Mouse (Mus musculus) MEL (cell line): ENCODE data around the gene Samd14. TPM values are rescaled to one million over a fixed set of nuclear protein-coding genes. Genes with fewer than 3 reads are reported as not detected.

ENCODE experiments used
- DNase-seq: peaks from one replicate; pipeline ENCODE4 v3.0.0; 2011; ENCODE audit warnings: low read depth, low spot score
- H3K27ac ChIP-seq: 2 replicates; pipeline ENCODE4 v1.5.1; 2012; ENCODE audit warnings: low read depth, mild to moderate bottlenecking, control low read depth, low read length, moderate library complexity; ENCODE audit not compliant: control insufficient read depth
- H3K27me3 ChIP-seq, 2 experiments: fragments of 150-350 bp in 1 of 2; sonication (generic) in 1 of 2; 2 replicates each; pipeline ENCODE4 v1.6.1; 2012; ENCODE audit warnings: low read length in 2 of 2, mild to moderate bottlenecking in 2 of 2, improper control_type of control experiment in 1 of 2, moderate library complexity in 1 of 2; ENCODE audit not compliant: insufficient read depth in 2 of 2, control insufficient read depth in 1 of 2
- H3K36me3 ChIP-seq, 2 experiments: 2 replicates each; pipeline ENCODE4 v1.6.1; 2012 to 2014; ENCODE audit warnings: low read length in 2 of 2, improper control_type of control experiment in 1 of 2, inconsistent platforms in 1 of 2, mild to moderate bottlenecking in 1 of 2; ENCODE audit not compliant: insufficient read depth in 2 of 2, control insufficient read depth in 1 of 2
- H3K4me1 ChIP-seq, 2 experiments: fragments of 150-350 bp in 1 of 2; sonication (generic) in 1 of 2; 2 replicates each; pipeline ENCODE4 v1.6.1; 2012; ENCODE audit warnings: low read length in 2 of 2, improper control_type of control experiment in 1 of 2, mild to moderate bottlenecking in 1 of 2; ENCODE audit not compliant: insufficient read depth in 2 of 2, control insufficient read depth in 1 of 2
- H3K4me3 ChIP-seq, 2 experiments: fragments of 150-350 bp in 1 of 2; sonication (generic) in 1 of 2; 2 replicates each; pipeline ENCODE4 v1.5.1; 2012; ENCODE audit warnings: low read depth in 2 of 2, low read length in 2 of 2, mild to moderate bottlenecking in 2 of 2, moderate library complexity in 2 of 2, control low read depth in 1 of 2, improper control_type of control experiment in 1 of 2; ENCODE audit not compliant: control insufficient read depth in 1 of 2, insufficient read depth in 1 of 2
- H3K79me2 ChIP-seq: 2 replicates; pipeline ENCODE4 v1.6.1; 2012; ENCODE audit warnings: mild to moderate bottlenecking, low read length, moderate library complexity; ENCODE audit not compliant: control insufficient read depth, poor library complexity, insufficient read depth
- H3K9ac ChIP-seq: 2 replicates; pipeline ENCODE4 v1.6.1; 2012; ENCODE audit warnings: low read depth, mild to moderate bottlenecking, control low read depth, low read length, moderate library complexity; ENCODE audit not compliant: control insufficient read depth, poor library complexity, severe bottlenecking
- H3K9me3 ChIP-seq: fragments of 150-350 bp; sonication (generic); replicated peaks from 2 replicates; pipeline ENCODE4 v1.6.1; 2012; ENCODE audit warnings: mild to moderate bottlenecking, low read length, improper control_type of control experiment, moderate library complexity; ENCODE audit not compliant: insufficient read depth
- CTCF ChIP-seq, 3 experiments: IDR thresholded peaks in 2 of 3; conservative IDR thresholded peaks in 1 of 3; 2 replicates each; pipeline ENCODE4 v1.5.1; 2011 to 2012; ENCODE audit warnings: low read length in 3 of 3, low read depth in 2 of 3, mild to moderate bottlenecking in 2 of 3, improper control_type of control experiment in 1 of 3, inconsistent platforms in 1 of 3, mixed read lengths in 1 of 3, moderate library complexity in 1 of 3; ENCODE audit not compliant: control insufficient read depth in 1 of 3, insufficient read depth in 1 of 3, poor library complexity in 1 of 3, severe bottlenecking in 1 of 3
- GABPA ChIP-seq: IDR thresholded peaks from 2 replicates; pipeline ENCODE4 v1.6.1; 2012; ENCODE audit warnings: low read depth, mild to moderate bottlenecking, inconsistent platforms, low read length, improper control_type of control experiment, moderate library complexity
- GATA1 ChIP-seq: IDR thresholded peaks from 2 replicates; pipeline ENCODE4 v1.6.1; 2011; ENCODE audit warnings: low read depth, low read length, improper control_type of control experiment
- HCFC1 ChIP-seq: IDR thresholded peaks from 2 replicates; pipeline ENCODE4 v1.6.1; 2012; ENCODE audit warnings: low read depth, mild to moderate bottlenecking, inconsistent platforms, low read length, improper control_type of control experiment, moderate library complexity
- MAZ ChIP-seq: IDR thresholded peaks from 2 replicates; pipeline ENCODE4 v1.6.1; 2012; ENCODE audit warnings: low read depth, mild to moderate bottlenecking, inconsistent platforms, low read length, improper control_type of control experiment
- MYB ChIP-seq: IDR thresholded peaks from 2 replicates; pipeline ENCODE4 v1.6.1; 2011; ENCODE audit warnings: mild to moderate bottlenecking, low read depth, low read length, improper control_type of control experiment
- MYC ChIP-seq: IDR thresholded peaks from 2 replicates; pipeline ENCODE4 v1.6.1; 2011; ENCODE audit warnings: low read depth, mild to moderate bottlenecking, low read length, improper control_type of control experiment, moderate library complexity
- POLR2AphosphoS5 ChIP-seq: IDR thresholded peaks from 2 replicates; pipeline ENCODE4 v1.6.1; 2012; ENCODE audit warnings: low read depth, borderline replicate concordance, mild to moderate bottlenecking, inconsistent platforms, low read length, moderate library complexity, mixed read lengths
- ZC3H11A ChIP-seq: IDR thresholded peaks from 2 replicates; pipeline ENCODE4 v1.6.1; 2012; ENCODE audit warnings: low read depth, mild to moderate bottlenecking, inconsistent platforms, low read length, improper control_type of control experiment
- polyA plus RNA-seq, 2 experiments: library from polyadenylated mRNA; stranded (reverse) in 1 of 2; unstranded in 1 of 2; fragments of >175 nt in 1 of 2; fragments of >200 nt in 1 of 2; gene quantifications; 2 replicates each; pipeline versions ENCODE4 v1.2.1 to v1.2.4; 2012; ENCODE audit warnings: low replicate concordance in 2 of 2, low read depth in 1 of 2; ENCODE audit not compliant: insufficient read length in 2 of 2, insufficient read depth in 1 of 2, missing spikeins in 1 of 2
- total RNA-seq: library from RNA; depleted of rRNA; stranded (reverse); fragments of 300-350 nt; gene quantifications from 2 replicates; pipeline ENCODE4 v1.2.3, GENCODE M21; 2012

Gene Samd14
- total and polyA plus RNA-seq, 3 experiments: 57.6 to 1,219 (median 101) TPM

- TF ChIP-seq GABPA: no peak
- no peak for TF ChIP-seq MAZ
- TF ChIP-seq, all 39 proteins: peak for 0
- Histone ChIP-seq H3K4me3 (no peak overlapping the region), H3K79me2 (no peaks in the 10 kb centered on the region), H3K27me3 (peaks cover 7 to 10% of the 10 kb centered on the region in 2 experiments), H3K9ac (no peak overlapping the region), H3K36me3 (no peaks in the 10 kb centered on the region; a peak in 1 of 4 replicates), H3K27ac (no peak overlapping the region), H3K4me1 (peaks cover 0 to 3% of the 10 kb centered on the region in 2 experiments; a peak in 1 of 4 replicates), H3K9me3 (no peaks in the 10 kb centered on the region)
- DNase-seq: no peak
Measured at GRCm38 (mm10) chr11:94972887-94973286, 36.8 kb upstream of the Samd14 start.

GRCm38 (mm10) chr11:94973313-94973712, 36.4 kb upstream of the Samd14 start:
- Histone ChIP-seq H3K9ac (no peak overlapping the region), H3K4me3 (no peak overlapping the region), H3K4me1 (peaks cover 1 to 3% of the 10 kb centered on the region in 2 experiments; a peak in 2 of 4 replicates), H3K36me3 (peaks cover 0 to 3% of the 10 kb centered on the region in 2 experiments; a peak in 2 of 4 replicates), H3K27ac (no peak overlapping the region), H3K27me3 (peaks cover 5 to 7% of the 10 kb centered on the region in 2 experiments), H3K79me2 (no peaks in the 10 kb centered on the region), H3K9me3 (no peaks in the 10 kb centered on the region)
- no peak for DNase-seq
- no peak for TF ChIP-seq HCFC1
- TF ChIP-seq CTCF (IDR thresholded peaks at IDR 0.05 in 2 of 3, conservative IDR thresholded peaks at IDR 0.05 in 1 of 3; ENCODE audit: control insufficient read depth in 1 of 3, insufficient read depth in 1 of 3, low read depth in 2 of 3, low read length in 3 of 3, poor library complexity in 1 of 3, severe bottlenecking in 1 of 3): no peak
- no peak for TF ChIP-seq POLR2AphosphoS5
- no peak for TF ChIP-seq GATA1
- TF ChIP-seq ZC3H11A: no peak

GRCm38 (mm10) chr11:94974951-94975350, 34.7 kb upstream of the Samd14 start:
- TF ChIP-seq MYC (no peak), MYB (no peak), GATA1 (no peak)
- H3K9ac ChIP-seq: no peak overlapping the region
- H3K4me3 ChIP-seq: no peak overlapping the region
- H3K27ac ChIP-seq: no peak overlapping the region
- H3K79me2 ChIP-seq: no peaks in the 10 kb centered on the region
- peaks cover 0 to 11% of the 10 kb centered on the region in 2 experiments; a peak in 2 of 4 replicates for H3K36me3 ChIP-seq
- H3K4me1 ChIP-seq: peaks cover 2 to 11% of the 10 kb centered on the region in 2 experiments; a peak in 3 of 4 replicates
- no peaks in the 10 kb centered on the region for H3K27me3 ChIP-seq
- no peak for DNase-seq
- no peaks in the 10 kb centered on the region for H3K9me3 ChIP-seq
